Mouse (Mus musculus) fibroblast of lung, adult 2 months (primary cell): Measurements from ENCODE around the gene AY074887.

Experiments
- DNase-seq: peaks from one replicate; pipeline ENCODE4 v3.0.0-alpha.2; 2011; ENCODE audit warnings: low read depth

AY074887 gene

GRCm38 (mm10) chr9:54916401-54916800, 34.4 kb downstream of the AY074887 start:
- DNase-seq = no peak

- DNase-seq = no peak
These were observed 35.2 kb downstream of the AY074887 start for GRCm38 (mm10) chr9:54915576-54915975.

GRCm38 (mm10) chr9:54909446-54909845, 41.4 kb downstream of the AY074887 start:
- DNase-seq = no peak
